Mouse (Mus musculus) natural killer cell, adult 2 months (primary cell): ENCODE measurements at regions not wholly inside any gene's neighbourhood (a gene's known extent, or its start where the extent isn't known, plus 50 kb on each side); places are given as distances from the start of the nearest gene placed in this dataset.

Experiments used
- DNase-seq, 2 experiments: peaks; one replicate each; pipeline ENCODE4 v3.0.0; 2022; ENCODE audit warnings: low spot score in 2 of 2

DNA sequence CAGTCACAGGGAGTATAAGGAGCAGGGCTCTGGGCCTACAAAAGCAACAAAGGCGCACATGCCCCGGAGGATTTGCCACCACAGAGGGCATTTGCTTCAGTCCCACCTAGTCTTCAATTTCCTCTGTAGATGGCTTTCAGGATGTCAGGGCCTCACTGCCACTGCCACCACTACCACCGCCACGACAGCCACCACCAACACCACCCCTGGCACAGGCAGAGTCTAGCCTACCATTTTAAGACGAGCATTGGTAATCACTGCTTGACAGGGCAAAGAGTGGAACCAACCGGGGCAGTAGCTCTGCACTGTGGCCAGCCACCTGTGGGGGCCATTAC, 132.3 kb upstream of the Zfp703 start:
- no peak for DNase-seq

DNA sequence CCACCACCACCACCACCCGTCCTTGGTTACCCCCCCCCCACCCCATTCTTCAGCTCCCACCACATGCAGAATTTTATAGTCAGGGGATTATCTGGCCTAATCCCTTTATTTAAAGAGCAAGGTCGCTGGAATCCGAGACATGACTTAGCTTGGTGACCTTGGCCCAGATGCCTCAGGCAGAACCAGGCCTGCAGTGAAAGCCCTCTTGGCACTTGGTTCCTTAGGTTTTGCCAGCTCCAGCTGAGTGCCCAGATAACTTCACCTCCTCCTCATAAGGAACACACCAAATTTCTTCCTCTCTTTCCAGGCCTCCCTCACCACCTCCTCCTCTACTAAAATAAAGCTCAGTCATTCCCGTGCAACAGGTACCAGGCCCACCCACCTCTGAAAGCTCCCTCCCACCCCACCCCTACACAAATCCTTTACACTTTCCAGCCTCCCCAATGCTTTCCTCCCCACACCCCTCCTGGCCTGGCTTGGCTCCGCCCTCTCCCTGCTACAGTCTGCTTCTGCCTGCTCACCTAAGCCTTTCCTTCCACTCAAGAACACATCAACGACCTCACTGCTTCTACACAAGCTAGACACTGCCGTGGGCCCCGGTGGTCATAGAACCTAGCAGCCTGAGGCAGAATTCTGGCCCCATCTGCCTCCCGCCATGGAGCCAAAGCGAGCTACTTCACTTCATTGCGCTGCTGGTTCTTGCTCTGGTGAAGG, 131.5 kb upstream of the Zfp703 start:
- DNase-seq, result no peak

DNA sequence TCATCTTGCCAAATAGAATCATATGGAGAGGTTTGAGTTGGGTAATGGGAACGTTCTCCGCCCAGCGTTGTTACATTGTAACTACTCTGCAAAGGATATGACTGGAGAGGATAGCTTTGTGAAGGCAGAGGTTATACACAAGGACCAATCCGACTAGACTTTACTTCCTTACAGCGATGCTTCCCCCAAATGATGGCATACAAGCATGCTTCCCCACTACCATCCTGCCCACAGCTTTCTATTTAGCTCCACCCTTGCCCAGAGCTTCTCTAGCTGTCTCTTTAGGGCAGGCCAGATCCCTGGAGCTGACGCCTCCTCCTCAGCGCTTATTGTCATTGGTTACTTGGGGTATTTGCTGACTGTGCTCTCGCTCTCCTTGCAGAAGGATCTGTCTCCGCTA, 130.1 kb upstream of the Zfp703 start:
- DNase-seq, result no peak

DNA sequence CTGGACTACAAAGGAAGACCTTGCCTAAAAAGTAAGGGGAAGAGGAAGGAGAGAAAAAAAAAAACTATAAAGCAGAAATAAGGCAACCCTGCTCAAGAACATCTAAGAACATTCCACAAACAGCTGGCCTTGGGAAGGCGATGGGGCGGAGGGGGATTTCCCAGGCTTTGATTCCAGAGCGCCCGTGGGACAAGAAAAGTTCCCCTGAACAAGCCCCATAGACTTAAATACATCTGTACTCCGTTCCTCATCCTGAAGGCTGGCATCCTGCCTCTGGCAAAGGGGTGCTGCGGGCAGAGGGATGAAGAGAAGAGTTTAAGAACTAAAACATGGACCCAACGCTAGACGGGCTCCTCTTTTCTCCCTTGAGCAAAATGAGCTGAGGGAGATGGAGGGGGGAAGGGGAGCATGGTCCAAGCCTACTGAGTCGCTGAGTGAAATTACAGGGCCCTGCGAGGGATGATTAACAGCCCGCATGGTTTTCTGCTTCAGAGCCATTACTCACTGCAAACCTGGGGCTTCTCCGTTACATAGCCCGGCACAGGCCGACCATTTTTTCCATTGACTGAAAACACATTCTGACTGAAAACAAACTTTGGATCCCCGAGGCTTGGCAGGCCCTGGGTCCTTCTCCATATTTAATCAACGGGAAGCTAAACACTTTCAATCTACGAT, 128.9 kb upstream of the Zfp703 start:
- DNase-seq, result no peak

DNA sequence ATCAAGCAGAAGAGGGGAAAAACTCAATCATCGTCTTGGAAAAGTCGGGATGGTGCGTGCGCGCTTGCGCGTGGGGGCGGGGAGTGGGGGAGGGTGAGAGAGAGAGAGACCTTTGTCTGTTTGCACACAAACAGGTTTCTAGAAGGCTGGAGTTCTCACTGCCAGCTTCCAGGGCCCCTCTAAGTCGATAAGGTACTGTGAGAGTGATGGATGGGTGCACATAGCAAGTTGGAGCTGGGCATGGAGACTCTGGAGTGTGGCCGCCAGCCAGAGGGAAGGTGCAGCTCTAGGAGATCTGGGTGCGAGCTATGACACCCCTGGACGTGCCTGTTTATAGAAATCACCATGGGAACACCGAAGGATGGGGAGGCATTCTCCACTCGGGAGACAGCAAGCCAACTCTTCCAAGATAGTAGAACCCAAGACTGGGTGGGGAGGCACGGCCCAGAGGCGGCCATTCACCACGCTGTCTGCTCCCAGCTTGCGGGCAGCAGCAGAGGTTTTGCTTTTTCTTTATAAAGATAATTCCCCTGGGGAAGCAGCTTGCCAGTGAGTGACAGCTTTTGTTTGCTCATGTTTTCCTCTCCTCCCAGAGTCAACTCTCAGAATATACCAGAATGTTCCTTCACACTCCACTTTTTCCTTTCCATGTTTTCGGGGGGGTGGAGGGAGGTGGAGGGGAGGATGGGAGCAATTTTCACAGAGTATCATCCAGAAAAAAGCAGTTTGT, 128.0 kb upstream of the Zfp703 start:
- no peak for DNase-seq

DNA sequence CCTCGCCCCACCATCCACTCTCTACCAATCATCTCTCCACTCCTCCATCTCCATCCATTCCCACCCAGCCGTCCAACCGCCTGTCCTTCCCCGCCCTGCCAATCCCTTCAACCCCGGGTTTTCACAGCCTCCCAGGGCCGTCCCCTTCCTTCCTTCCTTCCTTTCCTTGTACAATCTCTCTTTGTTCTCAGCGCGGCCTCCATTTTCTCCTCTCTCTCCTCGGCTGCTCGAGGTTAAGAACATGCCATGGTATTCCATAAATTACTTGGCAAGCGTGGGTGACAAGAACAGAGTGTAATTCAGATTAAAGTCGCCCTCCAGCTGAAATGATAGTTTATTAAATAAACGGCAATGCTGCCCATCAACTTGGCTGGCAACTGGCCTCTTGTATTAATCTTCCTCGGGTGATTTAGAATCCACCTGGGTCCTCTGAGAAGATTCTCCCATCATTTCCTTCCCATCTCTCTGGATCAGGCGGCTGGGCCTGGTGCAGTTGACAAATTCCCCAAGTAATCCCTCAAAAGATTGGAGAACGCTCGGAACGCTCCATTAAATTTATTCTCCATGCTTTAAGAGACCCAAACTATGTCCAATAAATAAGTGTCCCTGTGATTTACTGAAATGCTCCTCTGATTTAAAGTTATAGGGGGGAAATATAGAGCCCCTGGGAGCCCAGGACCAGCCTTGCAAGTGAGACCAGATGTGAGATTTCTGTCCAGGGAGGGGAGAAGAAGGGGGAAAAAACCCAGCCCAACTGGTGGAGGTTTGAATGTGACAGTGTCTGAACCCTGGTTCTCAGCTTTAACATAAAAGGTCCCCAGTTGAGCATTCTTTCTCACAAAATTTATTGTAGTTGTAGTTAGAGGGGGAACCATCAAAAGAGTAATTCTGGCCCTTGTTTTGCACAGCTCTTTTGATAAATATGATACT, 125.0 kb upstream of the Zfp703 start:
- DNase-seq, result no peak

DNA sequence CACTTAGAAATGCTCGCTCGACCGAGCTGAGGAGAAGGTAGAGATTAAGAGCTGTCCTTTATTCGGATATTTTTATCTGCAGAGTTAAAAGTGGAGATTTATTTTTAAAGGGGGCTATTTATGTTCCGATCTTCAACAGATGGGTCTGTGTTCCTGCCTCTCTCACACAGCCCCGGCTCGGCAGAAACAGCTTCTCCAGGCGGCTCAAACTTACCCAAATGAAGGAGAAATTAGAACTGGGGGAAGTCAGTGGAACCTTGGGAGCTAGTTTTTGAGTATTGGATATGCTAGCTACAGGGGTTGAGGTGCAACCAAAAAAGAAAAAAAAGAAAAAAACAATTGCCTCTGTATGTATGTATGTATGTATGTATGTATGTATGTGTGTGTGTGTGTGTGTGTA, 124.2 kb upstream of the Zfp703 start:
- DNase-seq, result no peak

DNA sequence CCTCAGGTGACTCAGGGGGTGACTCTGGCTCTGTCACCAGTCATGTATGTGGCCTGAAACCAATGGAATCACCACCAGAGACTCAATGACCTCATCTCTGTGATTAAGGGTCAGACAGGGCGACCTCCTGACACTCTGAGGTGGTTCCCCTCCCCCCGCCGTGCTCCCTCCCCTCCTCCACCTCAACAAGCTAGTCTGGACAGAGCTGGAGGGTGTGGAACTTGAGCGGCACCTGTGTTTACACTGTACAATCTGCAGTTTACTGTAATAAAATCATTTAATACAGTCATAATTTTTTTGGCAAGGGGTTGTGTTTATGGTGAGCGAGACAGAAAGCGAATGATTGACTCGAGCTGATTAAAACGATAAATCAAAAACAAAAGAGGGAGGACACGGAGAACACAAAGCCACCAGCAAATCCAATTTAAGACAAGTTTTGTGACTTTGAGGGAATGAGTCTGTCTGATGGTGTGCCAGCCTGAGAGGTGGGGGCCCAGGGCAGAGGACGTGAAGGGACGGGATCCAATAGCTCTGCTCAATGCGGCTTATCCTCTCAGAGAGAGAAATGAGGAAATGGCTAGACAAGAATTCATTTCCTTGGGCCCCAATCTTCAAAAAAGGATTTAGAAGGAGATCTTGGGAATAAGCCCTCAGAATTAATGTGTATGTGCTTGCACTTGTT, 122.4 kb upstream of the Zfp703 start:
- no peak for DNase-seq

DNA sequence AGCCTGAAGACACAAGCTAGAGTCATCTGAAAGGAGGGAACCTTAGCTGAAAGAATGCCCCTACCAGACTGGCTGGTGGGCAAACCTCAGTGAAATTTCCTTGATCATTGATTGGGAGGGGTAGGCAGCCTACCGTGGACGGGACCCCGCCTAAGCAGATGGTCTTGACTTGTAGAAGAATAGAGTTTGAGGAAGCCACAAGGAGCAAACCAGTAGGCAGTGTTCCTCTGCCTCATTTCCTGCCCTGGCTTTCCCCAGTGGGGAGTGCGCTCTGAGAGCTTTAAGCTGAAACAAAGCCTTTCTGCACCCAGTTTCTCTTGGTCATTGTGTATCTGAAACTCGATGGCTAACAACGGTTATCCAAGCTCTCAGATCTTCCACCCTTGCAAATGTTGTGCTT, 121.9 kb upstream of the Zfp703 start:
- no peak for DNase-seq

DNA sequence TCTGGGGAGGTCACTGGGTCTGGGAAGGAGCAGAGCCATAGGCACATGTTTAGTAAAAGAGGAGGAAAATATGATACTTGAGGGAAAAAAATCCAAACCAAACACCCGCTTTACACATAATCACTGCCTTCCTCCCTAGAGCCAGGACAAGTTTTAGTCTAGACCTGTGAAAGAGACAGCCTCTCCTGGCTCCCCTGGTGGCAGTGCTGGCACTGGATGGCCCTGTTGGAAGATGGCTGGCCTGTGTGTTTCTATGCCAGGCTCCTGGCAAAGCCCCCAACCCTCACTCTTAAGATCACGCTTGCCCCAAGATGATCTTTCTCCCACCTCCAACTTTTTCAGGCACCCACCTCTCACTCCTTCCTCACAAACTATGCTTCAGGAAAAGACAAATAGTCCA, 112.6 kb upstream of the Zfp703 start:
- no peak for DNase-seq

DNA sequence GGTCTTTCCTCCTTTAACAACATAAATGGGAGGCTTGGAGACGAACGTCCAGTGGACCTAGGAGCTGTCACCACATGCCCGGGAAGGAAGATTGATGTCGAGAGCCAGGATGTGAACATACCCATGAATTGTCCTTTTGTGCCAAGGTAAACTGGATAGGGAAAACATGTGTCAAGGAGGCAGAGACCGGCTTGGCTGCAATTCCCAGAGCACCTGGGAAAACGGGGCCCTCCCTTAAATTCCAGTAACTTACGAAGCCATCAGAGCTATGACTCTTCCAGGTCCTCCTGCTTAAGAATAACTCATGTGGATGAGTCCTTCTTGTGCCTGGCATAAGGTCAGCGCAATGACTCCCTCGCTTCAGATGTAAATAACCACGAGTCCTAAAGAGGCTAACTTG, 112.2 kb upstream of the Zfp703 start:
- DNase-seq, result no peak

DNA sequence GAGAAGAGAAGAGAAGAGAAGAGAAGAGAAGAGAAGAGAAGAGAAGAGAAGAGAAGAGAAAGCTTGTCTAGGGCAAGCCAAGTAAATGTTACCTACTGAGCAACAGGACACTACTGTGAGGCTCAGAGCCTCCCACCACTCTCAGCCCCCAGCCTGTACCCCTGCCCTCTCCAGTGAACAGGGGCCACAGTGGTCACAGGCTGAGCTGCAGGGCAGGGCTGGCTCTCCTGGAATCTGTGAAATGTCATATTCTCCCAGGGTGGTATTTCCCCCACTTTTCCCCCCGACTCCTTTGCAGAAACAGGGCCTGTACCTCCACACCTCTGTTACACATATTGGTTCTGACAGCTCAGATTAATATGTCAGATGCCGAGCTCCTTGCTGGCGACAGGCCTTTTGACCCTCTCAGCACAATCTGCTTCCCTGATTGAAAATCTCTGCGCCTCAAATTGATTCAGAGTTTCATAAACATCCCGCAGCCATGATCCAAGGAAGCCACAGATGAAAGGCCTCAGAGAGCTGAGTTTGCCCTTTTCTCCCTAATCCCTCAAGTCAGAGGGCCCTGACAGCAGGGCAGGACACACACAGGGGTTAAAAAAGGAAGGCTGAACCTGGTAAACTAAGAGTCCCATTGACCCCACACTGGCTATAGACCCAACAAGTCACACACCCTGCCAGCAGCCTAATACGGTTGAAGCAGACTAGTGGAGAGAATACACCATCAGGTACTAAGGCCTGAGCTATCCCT, 108.8 kb upstream of the Zfp703 start:
- DNase-seq, result no peak

DNA sequence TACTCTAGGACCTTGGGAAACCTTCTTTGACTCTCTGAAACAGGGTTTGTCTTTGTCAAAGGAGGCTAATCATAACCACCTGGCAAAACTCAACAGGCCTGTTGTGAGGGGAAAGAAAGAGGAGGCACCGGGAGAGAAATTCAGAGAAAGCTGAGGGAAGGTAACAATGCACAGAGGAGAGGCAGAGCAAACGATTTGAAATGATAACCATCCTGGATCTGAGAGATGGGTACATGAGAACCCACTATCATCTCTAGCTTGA, 108.3 kb upstream of the Zfp703 start:
- DNase-seq, result no peak

DNA sequence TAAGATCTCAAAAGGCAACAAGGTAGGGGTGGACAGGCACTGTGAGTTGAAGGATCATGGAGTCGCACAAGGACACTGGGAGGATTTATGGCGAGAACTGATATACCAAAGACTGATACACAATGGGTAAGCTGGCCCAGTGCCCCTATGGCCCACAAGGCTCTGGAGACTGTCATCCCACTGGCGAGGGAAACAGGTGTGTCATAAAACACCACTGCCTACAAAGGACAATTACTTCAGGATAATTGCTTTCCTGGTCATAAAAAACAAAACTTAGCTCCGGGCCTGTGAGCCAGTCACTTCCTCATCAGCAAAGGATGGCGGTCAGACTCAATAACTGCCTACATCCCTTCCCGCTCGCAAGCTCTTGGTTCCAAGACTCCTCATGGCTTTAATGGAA, 105.3 kb upstream of the Zfp703 start:
- DNase-seq, result no peak

DNA sequence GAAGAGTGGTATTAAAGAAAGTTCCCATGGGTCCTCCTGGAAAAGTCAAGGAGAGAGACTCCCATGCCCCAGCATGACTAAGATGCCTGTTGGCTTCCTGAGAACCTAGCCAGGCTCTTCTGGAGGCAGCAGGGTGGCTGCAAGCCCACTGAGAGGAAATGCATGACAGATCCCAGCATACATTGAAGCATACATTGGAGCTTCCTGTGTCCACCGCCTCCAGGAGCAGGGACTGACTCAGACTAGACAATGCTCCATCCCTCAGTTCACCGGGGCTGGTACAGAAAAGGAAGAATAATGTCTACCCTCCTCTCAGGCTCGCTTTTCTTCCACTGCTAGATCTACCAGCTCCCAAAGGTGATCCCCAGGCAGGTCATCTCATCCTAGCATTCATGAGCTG, 104.7 kb upstream of the Zfp703 start:
- DNase-seq, result no peak

DNA sequence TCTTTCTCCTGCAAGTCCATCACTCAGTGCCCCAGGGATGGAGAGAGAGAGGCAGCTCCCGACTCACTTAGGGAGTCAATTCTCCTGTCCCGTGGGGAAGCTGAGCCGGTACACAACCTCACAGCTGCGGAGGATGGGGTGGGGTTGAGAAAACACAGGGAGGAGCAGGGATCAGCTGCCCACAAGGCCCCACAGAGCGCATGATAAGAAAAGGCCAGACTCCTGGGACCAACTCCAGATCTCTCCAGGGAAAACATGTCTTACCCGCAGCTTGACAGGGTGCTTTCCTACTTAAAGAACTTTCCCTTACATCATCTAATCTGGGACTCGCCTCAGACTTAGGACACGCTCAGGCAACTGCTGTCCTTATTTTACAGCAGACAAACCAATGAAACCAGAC, 104.3 kb upstream of the Zfp703 start:
- DNase-seq, result no peak

DNA sequence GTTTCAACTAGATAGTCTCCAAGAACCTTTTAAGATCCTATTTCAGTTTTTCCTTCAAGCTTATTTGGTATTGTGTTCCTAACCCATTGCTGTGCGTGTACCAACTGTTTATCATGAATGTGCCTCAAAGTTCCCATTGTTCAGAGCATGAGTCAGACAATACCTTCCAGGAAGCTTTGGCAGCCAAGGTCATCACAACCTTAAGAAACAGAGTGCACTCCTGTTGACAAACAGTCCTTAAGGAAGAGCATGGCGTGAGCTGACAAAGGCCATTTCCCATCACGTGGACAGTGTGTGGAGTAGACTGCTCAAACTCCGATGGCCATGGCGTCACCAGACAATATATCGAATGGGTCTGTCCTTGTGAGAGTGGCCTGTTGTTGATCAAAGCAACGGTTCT, 96.9 kb upstream of the Zfp703 start:
- DNase-seq, result no peak

DNA sequence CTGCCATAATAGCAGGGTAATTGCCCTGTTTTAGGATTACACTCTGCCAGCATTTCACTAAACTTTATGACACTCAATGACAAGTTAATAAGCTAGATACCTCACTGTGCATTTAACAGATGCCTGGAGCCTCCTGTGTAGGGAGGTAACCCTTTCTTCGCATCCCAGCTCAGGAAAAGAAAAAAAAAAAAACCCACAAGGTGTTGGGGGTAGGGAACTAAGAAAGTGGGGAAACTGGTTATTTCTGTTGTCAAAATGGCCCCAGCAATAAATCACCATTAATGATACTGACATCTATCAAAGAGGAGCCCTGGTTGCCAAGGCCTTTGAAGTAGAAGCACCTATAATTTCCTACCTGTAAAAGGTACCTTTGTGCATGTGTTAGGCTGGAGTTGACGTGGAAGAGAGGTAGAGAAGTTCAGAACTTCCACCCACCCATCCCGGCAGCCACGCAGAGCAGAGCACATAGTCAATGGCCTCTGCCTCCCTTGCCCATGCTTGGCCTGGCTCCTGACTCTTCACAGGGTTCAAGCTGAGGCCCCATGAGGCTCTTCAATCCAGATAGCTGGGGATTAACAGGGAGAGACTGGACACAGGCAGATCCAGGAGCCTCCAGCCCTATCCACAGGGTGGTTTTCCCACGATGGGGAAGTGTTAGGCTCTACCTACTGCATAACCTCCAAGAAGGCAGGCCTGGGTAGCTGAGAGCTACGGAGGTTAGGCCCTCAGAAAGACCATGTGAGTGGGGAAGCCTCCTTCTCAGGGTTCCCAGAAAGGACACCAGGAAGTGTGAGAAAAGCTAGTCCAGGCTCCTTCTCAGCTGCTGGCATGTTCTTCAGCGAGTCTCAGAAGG, 95.6 kb upstream of the Zfp703 start:
- no peak for DNase-seq

DNA sequence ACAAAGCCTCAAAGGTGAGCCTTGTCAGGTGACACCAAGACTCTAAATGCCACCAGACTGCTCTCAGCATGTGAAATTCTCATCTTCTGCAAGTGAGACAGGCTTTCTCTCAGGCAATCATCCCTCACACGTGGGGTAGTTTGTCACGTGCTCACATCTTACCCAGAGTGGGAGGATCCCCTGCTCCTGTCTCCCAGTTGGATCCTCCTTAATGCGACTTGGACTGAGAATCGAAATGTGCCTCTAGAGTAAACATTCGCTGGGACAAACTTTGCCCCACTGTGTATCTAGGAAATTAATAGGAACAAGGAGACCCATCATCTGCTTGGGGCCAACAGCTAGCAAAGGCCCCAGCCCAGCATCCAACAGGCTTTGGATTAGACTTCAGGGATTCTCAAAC, 94.5 kb upstream of the Zfp703 start:
- DNase-seq, result no peak

DNA sequence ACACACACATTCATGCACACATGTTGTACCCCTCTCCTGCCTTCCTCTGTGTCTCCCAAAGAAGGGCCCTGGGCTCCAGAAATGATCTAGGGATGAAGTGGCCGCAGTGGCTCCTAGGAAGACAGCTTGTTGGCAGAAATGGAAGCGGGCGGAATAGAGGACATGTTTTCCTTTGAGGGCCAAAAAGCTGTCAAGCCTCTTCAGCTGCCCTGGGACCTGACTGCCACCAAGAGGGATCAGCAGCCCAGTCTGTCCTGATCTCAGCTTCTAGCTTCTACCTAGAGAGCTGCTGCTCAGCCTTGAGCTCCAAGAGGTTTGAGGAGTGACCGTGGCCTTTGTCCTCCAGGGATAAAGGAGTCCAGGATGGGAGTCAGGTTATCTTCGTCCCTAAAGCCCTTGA, 93.8 kb upstream of the Zfp703 start:
- no peak for DNase-seq
